Mouse (Mus musculus) MEL-GATA-1-ER (cell line): Measurements from ENCODE around the gene D5Ertd579e.

Experiments
- DNase-seq: peaks from one replicate; pipeline ENCODE4 v3.0.0-alpha.2; 2012; ENCODE audit warnings: low read depth; ENCODE audit errors: extremely low read depth

Gene D5Ertd579e

GRCm38 (mm10) chr5:36695461-36696231 lies at the start of gene D5Ertd579e:
Gene D5Ertd579e, minus strand, starts transcription at chr5:36696024.
- peak; percentile 83 for DNase-seq

GRCm38 (mm10) chr5:36742126-36742848 lies 46.5 kb upstream of the D5Ertd579e start:
- DNase-seq: peak; percentile 68

GRCm38 (mm10) chr5:36739829-36740228 lies 44.0 kb upstream of the D5Ertd579e start:
- DNase-seq: no peak

GRCm38 (mm10) chr5:36738799-36739615 lies 43.2 kb upstream of the D5Ertd579e start:
- DNase-seq: no peak

GRCm38 (mm10) chr5:36737765-36738164 lies 41.9 kb upstream of the D5Ertd579e start:
- no peak for DNase-seq

- DNase-seq: peak; percentile 96
Measured at GRCm38 (mm10) chr5:36736009-36736408, 40.2 kb upstream of the D5Ertd579e start.

GRCm38 (mm10) chr5:36735106-36735505 lies 39.3 kb upstream of the D5Ertd579e start:
- no peak for DNase-seq

- no peak for DNase-seq
Measured at GRCm38 (mm10) chr5:36733405-36733804, 37.6 kb upstream of the D5Ertd579e start.

- DNase-seq: no peak
Measured at GRCm38 (mm10) chr5:36731901-36732652, 36.3 kb upstream of the D5Ertd579e start.

GRCm38 (mm10) chr5:36730689-36731088 lies 34.9 kb upstream of the D5Ertd579e start:
- DNase-seq: no peak

GRCm38 (mm10) chr5:36729923-36730322 lies 34.1 kb upstream of the D5Ertd579e start:
- no peak for DNase-seq

- no peak for DNase-seq
Measured at GRCm38 (mm10) chr5:36729086-36729473, 33.3 kb upstream of the D5Ertd579e start.

GRCm38 (mm10) chr5:36728403-36729085 lies 32.7 kb upstream of the D5Ertd579e start:
- DNase-seq: no peak

- no peak for DNase-seq
Measured at GRCm38 (mm10) chr5:36727776-36728175, 32.0 kb upstream of the D5Ertd579e start.

GRCm38 (mm10) chr5:36727136-36727535 lies 31.3 kb upstream of the D5Ertd579e start:
- DNase-seq: no peak

- no peak for DNase-seq
Measured at GRCm38 (mm10) chr5:36726387-36726801, 30.6 kb upstream of the D5Ertd579e start.

- no peak for DNase-seq
Measured at GRCm38 (mm10) chr5:36725861-36726260, 30.0 kb upstream of the D5Ertd579e start.

GRCm38 (mm10) chr5:36724274-36724673 lies 28.4 kb upstream of the D5Ertd579e start:
- DNase-seq: no peak

- no peak for DNase-seq
Measured at GRCm38 (mm10) chr5:36723356-36723755, 27.5 kb upstream of the D5Ertd579e start.

GRCm38 (mm10) chr5:36722415-36722856 lies 26.6 kb upstream of the D5Ertd579e start:
- peak; percentile 72 for DNase-seq
